Mouse (Mus musculus) left cerebral cortex, adult 18-20 months (tissue): Measurements from ENCODE around the gene Hspa4l. TPM values are rescaled to one million over a fixed set of nuclear protein-coding genes. Genes with fewer than 3 reads are reported as not detected.
A peak's percentile ranks its signal among the peaks of the same experiment; 100 is the strongest.

Experiments used
- DNase-seq, 2 experiments: peaks; one replicate each; pipeline ENCODE4 v3.0.0; 2021 to 2022; ENCODE audit warnings: low spot score in 2 of 2, mixed read lengths in 1 of 2
- long read RNA-seq, 2 experiments: library from polyadenylated mRNA; stranded (forward); transcript quantifications; one replicate each; pipeline ENCODE4 v2.0.0; 2021
- total RNA-seq, 2 experiments: library from RNA; stranded (reverse); gene quantifications; 2 replicates each; pipeline ENCODE4 v1.2.3; 2021

Hspa4l gene
- 100 to 1,000 TPM; 178 to 183 TPM for total RNA-seq
- long read RNA-seq, experiment 1, full-length matches to known transcripts, result 75 of 98 reads
- long read RNA-seq, experiment 1, partial matches to known transcripts, result 5 of 98 reads
- long read RNA-seq, experiment 1, other reads (novel, unspliced or antisense), result 18 of 98 reads
- long read RNA-seq, experiment 2, full-length matches to known transcripts, result 63 of 78 reads
- long read RNA-seq, experiment 2, partial matches to known transcripts, result 5 of 78 reads
- long read RNA-seq, experiment 2, other reads (novel, unspliced or antisense), result 10 of 78 reads

- no peak for DNase-seq
Measured at GRCm38 (mm10) chr3:40744024-40744835, at the start of gene Hspa4l. Gene Hspa4l (plus strand): TSS chr3:40744495.

- no peak for DNase-seq
Measured at GRCm38 (mm10) chr3:40695162-40695561, 49.1 kb upstream of the Hspa4l start.

DNA sequence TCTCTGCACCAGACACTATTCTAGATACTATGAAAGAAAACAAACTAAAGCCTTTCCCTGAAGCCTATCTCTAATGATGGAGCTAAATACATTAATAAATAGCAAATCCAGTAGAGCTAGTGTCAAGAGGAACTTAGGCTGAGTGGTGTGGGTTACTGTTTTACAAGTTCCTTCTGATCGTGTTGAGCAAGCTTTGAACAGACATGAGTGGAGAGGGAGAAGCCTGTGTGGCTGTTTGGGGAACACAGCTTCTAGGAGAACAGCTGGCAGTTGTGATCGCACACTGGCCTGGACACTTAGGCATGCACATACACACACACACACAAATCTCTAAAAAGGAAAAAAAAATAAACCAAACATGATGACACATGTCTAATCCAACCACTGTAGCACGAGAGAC, 45.5 kb upstream of the Hspa4l start:
- DNase-seq, result no peak

DNA sequence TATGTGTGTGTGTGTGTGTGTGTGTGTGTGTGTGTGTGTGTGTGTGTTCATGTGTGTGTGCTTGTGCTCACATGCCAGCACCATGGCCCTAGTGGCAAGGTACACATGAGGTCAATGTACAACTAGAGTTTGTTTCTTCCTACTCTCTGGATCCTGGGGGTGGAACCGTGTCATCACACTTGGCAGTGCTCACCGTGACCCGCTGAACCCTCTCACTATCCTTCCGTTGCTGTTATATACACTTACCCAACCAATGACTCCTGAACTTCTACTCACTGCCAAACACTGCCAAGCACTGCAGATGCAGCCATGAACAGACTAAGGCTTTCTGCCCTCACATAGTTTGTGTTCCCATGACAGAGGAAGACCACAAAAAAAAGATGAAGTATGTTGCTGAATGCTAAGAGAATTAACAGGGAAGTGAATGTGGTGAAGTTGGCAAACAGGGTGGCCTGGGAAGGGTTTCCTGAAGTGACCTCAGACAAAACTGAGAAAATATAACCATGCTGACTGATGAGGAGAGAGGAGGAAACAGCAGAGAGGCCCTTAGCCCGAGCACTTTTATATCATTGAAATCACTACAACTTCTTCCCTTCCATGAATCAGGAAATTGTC, 39.4 kb upstream of the Hspa4l start:
- DNase-seq, result no peak

DNA sequence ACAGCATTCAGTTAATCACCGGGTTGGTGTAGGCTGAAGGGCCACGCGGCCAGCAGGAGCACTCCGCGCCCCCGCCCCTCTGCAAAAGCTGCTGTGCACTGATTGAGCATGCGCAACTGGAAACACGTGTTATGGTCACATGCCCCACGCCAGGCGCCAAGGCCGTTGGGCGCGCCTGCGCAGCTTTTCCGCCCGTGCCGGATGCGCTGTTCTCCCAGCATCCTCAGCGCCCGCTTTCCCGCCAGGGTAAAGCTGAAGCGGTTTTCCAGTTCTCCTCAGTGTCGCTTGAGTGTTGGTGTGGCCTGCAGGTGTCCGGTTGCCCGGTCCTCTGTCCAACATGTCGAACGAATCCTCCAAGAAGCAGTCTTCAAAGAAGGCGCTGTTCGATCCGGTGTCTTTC, 35.6 kb upstream of the Hspa4l start, which contains the start of gene Slc25a31:
TSS of gene Slc25a31 (plus strand) at position 201 of the 400 bp plus-strand sequence.
- no peak for DNase-seq

DNA sequence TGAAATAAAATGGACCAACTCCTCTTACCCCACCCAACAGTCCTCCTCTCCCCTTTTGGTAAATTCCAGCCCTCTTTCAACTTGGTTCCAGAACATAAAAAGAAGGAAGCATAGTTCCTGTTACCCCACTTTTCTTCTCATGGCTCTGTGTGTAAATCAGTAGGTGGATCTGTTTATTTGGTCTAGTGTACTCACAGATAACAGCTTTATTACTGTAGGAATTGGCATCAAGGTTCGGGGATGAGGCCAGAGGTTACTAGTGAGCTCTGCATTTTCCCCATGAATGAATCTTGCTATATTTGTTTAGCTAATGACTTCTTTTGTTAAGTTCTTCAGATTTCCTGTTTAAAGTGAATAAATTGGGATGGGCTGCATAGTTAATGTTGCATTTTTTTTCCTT, 28.2 kb upstream of the Hspa4l start:
- no peak for DNase-seq

GRCm38 (mm10) chr3:40719022-40719421, 25.3 kb upstream of the Hspa4l start:
- no peak for DNase-seq

- no peak for DNase-seq
Measured at GRCm38 (mm10) chr3:40738381-40738912, 5.8 kb upstream of the Hspa4l start.

DNA sequence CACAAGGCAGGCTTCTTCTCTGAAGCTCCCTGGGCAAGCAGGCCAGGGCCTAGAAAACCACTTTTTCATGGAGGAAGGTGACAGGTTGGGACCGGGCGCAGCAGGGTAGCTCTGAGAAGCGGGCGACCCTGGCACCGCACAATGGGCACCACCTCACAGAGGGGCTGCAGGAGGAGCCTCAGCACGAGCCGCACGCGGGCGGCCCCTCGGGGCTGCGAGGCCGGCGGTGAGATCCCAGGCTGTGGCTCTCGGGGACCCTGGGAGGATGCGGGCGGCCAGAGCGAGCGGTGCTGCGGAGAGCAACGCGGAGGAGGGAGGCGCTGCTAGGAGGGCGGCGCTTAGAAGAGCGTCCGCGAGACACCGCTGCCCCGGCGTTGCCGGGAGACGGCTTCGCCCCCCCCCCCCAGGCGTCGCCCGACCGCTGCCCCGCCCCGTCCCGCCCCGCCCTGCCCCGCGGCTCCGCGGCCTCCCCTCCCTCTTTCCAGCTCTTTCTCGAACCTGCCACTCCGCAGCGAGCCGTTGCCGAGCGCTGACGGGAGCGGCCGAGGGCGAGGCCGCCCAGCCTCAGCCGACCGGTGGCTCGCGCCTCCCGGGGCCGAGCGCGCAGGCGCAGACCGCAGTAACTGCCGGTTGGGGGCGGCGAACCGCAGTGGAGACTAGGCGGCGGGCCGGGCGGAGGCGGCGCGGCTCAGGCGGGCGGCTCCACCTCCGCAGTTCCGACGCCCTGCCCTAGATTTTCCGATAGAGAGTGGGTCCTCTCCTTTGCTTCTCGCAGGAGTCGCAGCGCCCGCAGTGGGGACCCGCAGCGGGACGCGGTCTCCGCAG, 753 bp downstream of the Hspa4l start:
- peak; percentile 93 for DNase-seq

- peak; percentile 18 to 37 for DNase-seq
Measured at GRCm38 (mm10) chr3:40745661-40746547, 1.6 kb downstream of the Hspa4l start.

DNA sequence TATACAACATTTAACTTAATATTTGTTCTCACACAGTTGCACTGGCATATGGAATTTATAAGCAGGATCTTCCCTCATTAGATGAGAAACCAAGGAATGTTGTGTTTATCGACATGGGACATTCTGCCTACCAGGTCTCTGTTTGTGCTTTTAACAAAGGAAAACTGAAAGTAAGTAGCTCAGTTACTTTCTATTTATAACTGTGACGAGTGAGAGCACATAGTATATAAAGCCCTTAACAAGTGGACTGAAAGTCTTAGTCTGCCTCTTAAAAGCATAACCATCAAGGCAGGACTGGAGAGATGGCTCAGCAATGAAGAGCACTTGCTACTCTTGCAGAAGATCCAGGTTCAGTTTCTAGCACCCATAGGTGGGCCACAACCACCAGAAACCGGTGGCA, 16.5 kb downstream of the Hspa4l start:
- no peak for DNase-seq

DNA sequence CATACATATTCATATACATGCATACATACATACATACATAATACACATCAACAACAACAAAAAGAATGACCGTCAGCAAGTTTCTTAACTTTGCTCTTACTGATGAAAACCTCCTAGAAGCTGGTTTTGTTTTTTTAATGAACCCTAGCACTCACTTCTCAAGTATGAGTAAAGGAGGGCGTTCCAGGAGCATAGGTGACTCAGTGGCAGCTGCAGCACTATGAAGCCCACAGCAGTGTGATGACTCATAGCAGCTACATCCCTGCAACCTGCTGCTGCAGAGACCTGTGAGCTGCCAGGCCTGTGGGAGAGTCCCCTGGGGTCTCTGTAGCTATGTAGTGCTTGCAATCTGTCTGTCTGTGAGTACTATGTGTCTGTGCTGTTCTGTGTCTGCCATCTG, 17.0 kb downstream of the Hspa4l start:
- no peak for DNase-seq

- no peak for DNase-seq
Measured at GRCm38 (mm10) chr3:40793783-40794182, 49.5 kb downstream of the Hspa4l start.

- DNase-seq, result no peak
Measured at GRCm38 (mm10) chr3:40798054-40798453, 53.8 kb downstream of the Hspa4l start.

DNA sequence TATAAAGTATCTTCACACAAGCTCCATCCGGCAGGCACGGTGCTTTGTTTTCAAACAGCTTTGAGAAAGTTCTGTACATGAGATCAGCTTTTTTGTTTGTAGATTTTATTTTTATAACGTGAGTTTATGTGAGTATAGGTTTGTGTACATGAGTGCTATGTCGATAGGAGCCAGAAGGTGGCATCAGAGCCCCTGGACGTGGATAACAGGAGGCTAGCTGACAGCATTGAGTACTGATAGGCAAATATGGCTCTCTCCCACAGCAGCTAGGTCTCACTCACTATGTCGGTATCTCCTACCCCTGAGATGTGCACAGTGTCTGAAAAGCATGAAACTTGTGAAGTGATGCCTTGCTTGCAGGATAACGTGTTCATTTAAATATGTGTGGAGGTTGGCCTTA, 54.2 kb downstream of the Hspa4l start:
- peak; percentile 35 to 39 for DNase-seq

DNA sequence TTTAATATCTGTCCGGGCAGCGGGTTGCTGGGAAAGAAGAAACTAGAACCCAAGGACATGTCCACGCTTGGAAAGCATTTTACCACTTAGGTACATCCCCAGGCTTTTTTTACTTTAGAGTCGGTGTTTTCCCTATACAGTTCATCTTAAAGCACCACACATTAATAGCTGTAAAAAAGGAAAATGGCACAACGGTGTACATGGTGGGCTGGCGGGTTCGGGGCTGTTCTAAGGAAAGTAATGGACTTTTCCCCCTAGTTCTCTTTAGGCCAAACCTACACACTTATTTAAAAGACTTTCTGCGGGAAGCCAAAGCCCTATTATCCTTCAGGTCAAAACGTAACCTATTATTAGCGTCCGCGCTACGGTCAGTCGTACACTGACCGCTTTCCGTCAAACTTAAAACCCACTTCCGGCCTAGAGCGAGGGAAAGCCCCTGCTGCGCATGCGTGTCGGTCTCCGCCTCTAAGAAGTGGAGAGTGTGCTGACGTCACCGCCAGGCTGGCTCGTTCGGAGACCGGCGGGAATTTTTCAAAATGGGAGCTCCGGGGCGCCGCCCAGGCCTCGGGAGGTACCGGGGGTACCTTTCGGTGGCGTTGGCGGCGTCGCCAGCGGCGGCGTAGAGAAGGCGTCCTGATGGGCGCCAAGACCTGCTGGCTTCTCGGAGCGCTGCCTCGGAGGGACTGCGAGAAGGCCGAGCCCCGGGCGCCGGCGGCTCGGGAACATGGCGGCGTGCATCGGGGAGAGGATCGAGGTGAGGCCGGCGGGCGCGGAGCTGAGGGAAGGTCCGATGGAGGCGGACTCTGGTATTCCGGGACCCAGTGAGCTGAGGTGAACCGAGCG, 55.5 kb downstream of the Hspa4l start, which contains the start of gene Plk4:
TSS of gene Plk4 (plus strand) at position 490 of the 843 bp plus-strand sequence.
- peak; percentile 97 to 98 for DNase-seq

GRCm38 (mm10) chr3:40800373-40800823, 56.1 kb downstream of the Hspa4l start:
- DNase-seq, result peak; percentile 13 to 47

DNA sequence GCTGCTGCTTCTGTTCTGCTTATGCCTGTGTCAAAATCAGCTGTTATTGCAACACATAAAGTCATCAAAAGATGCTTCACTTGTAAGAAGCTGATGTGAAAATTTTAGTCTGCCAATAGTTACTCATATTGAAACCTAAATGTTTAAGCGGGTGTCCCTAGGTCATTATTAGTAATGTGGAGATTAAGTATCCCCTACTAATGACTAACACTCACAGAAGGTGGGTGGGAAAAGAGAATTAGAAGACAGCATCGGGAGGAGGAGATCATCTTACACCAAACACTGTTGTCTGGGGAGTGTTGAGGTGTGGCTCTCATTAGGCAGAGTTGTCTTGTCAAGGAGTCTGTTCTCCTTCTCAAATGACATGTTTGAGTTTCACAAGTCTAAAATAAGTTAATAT, 62.6 kb downstream of the Hspa4l start:
- DNase-seq, result no peak

GRCm38 (mm10) chr3:40808686-40809085, 64.4 kb downstream of the Hspa4l start:
- no peak for DNase-seq
